Mouse (Mus musculus): ENCODE results near the gene Atp11a. TPM values are rescaled to one million over a fixed set of nuclear protein-coding genes. Genes with fewer than 3 reads are reported as not detected.
A peak's percentile ranks its signal among the peaks of the same experiment; 100 is the strongest.

The Atp11a gene
- polyA plus RNA-seq, 1 experiment from 2014 or later, result 15.3 TPM

GRCm38 (mm10) chr8:12774872-12775298 lies 18.1 kb downstream of the Atp11a start:
- Histone ChIP-seq H3K4me3 (no peak overlapping the region), H3K4me2 (replicated peaks) (no peak overlapping the region), H3K27ac (no peak overlapping the region), H3K9ac (no peak overlapping the region), H3K9me3 (replicated peaks) (no peaks in the 10 kb centered on the region), H3K36me3 (no peaks in the 10 kb centered on the region), H3K27me3 (no peaks in the 10 kb centered on the region), H3K4me1 (peaks cover 2% of the 10 kb centered on the region)
- no peak for ATAC-seq (ENCODE audit: low FRiP score)
- WGBS, result 78% methylated on average over 4 of the region's 4 CpGs

- Histone ChIP-seq H3K4me1 (peaks cover 2% of the 10 kb centered on the region), H3K9me3 (replicated peaks) (no peaks in the 10 kb centered on the region), H3K27me3 (no peaks in the 10 kb centered on the region), H3K9ac (no peak overlapping the region), H3K36me3 (no peaks in the 10 kb centered on the region), H3K27ac (no peak overlapping the region), H3K4me3 (no peak overlapping the region), H3K4me2 (replicated peaks) (no peak overlapping the region)
- 86% methylated on average over 9 of the region's 9 CpGs for WGBS
- ATAC-seq (ENCODE audit: low FRiP score), result no peak
These were observed 18.6 kb downstream of the Atp11a start for GRCm38 (mm10) chr8:12775302-12775975.

- no peak overlapping the region for H3K27ac ChIP-seq
- H3K4me1 ChIP-seq, result peaks cover 2% of the 10 kb centered on the region
- WGBS, result 82% methylated on average over 10 of the region's 10 CpGs
- no peaks in the 10 kb centered on the region for H3K36me3 ChIP-seq
- H3K4me2 ChIP-seq (replicated peaks), result no peak overlapping the region
- no peak overlapping the region for H3K4me3 ChIP-seq
- H3K9ac ChIP-seq, result no peak overlapping the region
- ATAC-seq (ENCODE audit: low FRiP score), result no peak
- H3K27me3 ChIP-seq, result no peaks in the 10 kb centered on the region
- no peaks in the 10 kb centered on the region for H3K9me3 ChIP-seq (replicated peaks)
These were observed 19.4 kb downstream of the Atp11a start for GRCm38 (mm10) chr8:12776166-12776565.

GRCm38 (mm10) chr8:12777171-12777570 lies 20.4 kb downstream of the Atp11a start:
- Histone ChIP-seq H3K4me3 (no peak overlapping the region), H3K27ac (no peak overlapping the region), H3K4me1 (peaks cover 2% of the 10 kb centered on the region; the same call in 1 of the 2 replicates), H3K9me3 (replicated peaks) (no peaks in the 10 kb centered on the region), H3K4me2 (replicated peaks) (no peak overlapping the region), H3K27me3 (no peaks in the 10 kb centered on the region), H3K36me3 (no peaks in the 10 kb centered on the region), H3K9ac (no peak overlapping the region)
- WGBS, result 70% methylated on average over 5 of the region's 5 CpGs
- ATAC-seq (ENCODE audit: low FRiP score), result no peak

GRCm38 (mm10) chr8:12779541-12779940 lies 22.7 kb downstream of the Atp11a start:
- H3K4me3 ChIP-seq, result no peak overlapping the region
- H3K4me2 ChIP-seq (replicated peaks), result no peak overlapping the region
- H3K4me1 ChIP-seq, result no peaks in the 10 kb centered on the region; the same call in 1 of the 2 replicates
- no peaks in the 10 kb centered on the region for H3K27me3 ChIP-seq
- no peak overlapping the region for H3K9ac ChIP-seq
- no peak for ATAC-seq (ENCODE audit: low FRiP score)
- H3K9me3 ChIP-seq (replicated peaks), result no peaks in the 10 kb centered on the region
- H3K27ac ChIP-seq, result no peak overlapping the region
- WGBS, result 87% methylated on average over 4 of the region's 4 CpGs
- H3K36me3 ChIP-seq, result no peaks in the 10 kb centered on the region

- no peak overlapping the region for H3K4me3 ChIP-seq
- 63% methylated on average over 8 of the region's 8 CpGs for WGBS
- no peak overlapping the region for H3K27ac ChIP-seq
- no peak for ATAC-seq (ENCODE audit: low FRiP score)
- no peak overlapping the region for H3K9ac ChIP-seq
- peaks cover 20% of the 10 kb centered on the region for H3K4me1 ChIP-seq
- no peaks in the 10 kb centered on the region for H3K36me3 ChIP-seq
- H3K27me3 ChIP-seq, result no peaks in the 10 kb centered on the region; the same call in 1 of the 2 replicates
- no peaks in the 10 kb centered on the region for H3K9me3 ChIP-seq (replicated peaks)
- H3K4me2 ChIP-seq (replicated peaks), result no peak overlapping the region
These were observed 28.7 kb downstream of the Atp11a start for GRCm38 (mm10) chr8:12785508-12785907.

GRCm38 (mm10) chr8:12786261-12786957 lies 29.6 kb downstream of the Atp11a start:
- ATAC-seq (ENCODE audit: low FRiP score), result no peak
- no peaks in the 10 kb centered on the region for H3K36me3 ChIP-seq
- H3K27me3 ChIP-seq, result no peaks in the 10 kb centered on the region; the same call in 1 of the 2 replicates
- H3K4me2 ChIP-seq (replicated peaks), result no peak overlapping the region
- H3K27ac ChIP-seq, result no peak overlapping the region
- H3K4me3 ChIP-seq, result no peak overlapping the region
- peaks cover 20% of the 10 kb centered on the region for H3K4me1 ChIP-seq
- H3K9me3 ChIP-seq (replicated peaks), result no peaks in the 10 kb centered on the region
- H3K9ac ChIP-seq, result no peak overlapping the region
- 82% methylated on average over 14 of the region's 14 CpGs for WGBS

- H3K9ac ChIP-seq, result no peak overlapping the region
- H3K4me2 ChIP-seq (replicated peaks), result no peak overlapping the region
- peaks cover 20% of the 10 kb centered on the region for H3K4me1 ChIP-seq
- H3K4me3 ChIP-seq, result no peak overlapping the region
- 63% methylated on average over 7 of the region's 12 CpGs for WGBS
- no peaks in the 10 kb centered on the region for H3K36me3 ChIP-seq
- no peak for ATAC-seq (ENCODE audit: low FRiP score)
- no peak overlapping the region for H3K27ac ChIP-seq
- no peaks in the 10 kb centered on the region; the same call in 1 of the 2 replicates for H3K27me3 ChIP-seq
- H3K9me3 ChIP-seq (replicated peaks), result no peaks in the 10 kb centered on the region
These were observed 30.1 kb downstream of the Atp11a start for GRCm38 (mm10) chr8:12786958-12787301.

- H3K9ac ChIP-seq, result no peak overlapping the region
- 0 out of 2 replicates have a peak, but pooled peaks have one; percentile 61 for ATAC-seq (ENCODE audit: low FRiP score)
- H3K27me3 ChIP-seq, result no peaks in the 10 kb centered on the region; the same call in 1 of the 2 replicates
- no peaks in the 10 kb centered on the region for H3K9me3 ChIP-seq (replicated peaks)
- H3K4me3 ChIP-seq, result no peak overlapping the region
- H3K4me2 ChIP-seq (replicated peaks), result no peak overlapping the region
- H3K27ac ChIP-seq, result no peak overlapping the region
- peaks cover 20% of the 10 kb centered on the region for H3K4me1 ChIP-seq
- H3K36me3 ChIP-seq, result no peaks in the 10 kb centered on the region
- WGBS, result 60% methylated on average over 8 of the region's 8 CpGs
These were observed 30.6 kb downstream of the Atp11a start for GRCm38 (mm10) chr8:12787427-12787826.

GRCm38 (mm10) chr8:12788695-12789094 lies 31.9 kb downstream of the Atp11a start:
- Histone ChIP-seq H3K36me3 (no peaks in the 10 kb centered on the region), H3K27ac (no peak overlapping the region), H3K4me1 (peaks cover 20% of the 10 kb centered on the region), H3K4me2 (replicated peaks) (no peak overlapping the region), H3K9ac (no peak overlapping the region), H3K4me3 (no peak overlapping the region), H3K9me3 (replicated peaks) (no peaks in the 10 kb centered on the region), H3K27me3 (no peaks in the 10 kb centered on the region; the same call in 1 of the 2 replicates)
- 83% methylated on average over 9 of the region's 9 CpGs for WGBS
- no peak for ATAC-seq (ENCODE audit: low FRiP score)

- Histone ChIP-seq H3K4me3 (no peak overlapping the region), H3K9me3 (replicated peaks) (no peaks in the 10 kb centered on the region), H3K27me3 (no peaks in the 10 kb centered on the region), H3K27ac (no peak overlapping the region), H3K4me1 (peaks cover 12% of the 10 kb centered on the region), H3K9ac (no peak overlapping the region), H3K36me3 (no peaks in the 10 kb centered on the region), H3K4me2 (replicated peaks) (no peak overlapping the region)
- WGBS, result 87% methylated on average over 5 of the region's 5 CpGs
- no peak for ATAC-seq (ENCODE audit: low FRiP score)
These were observed 38.3 kb downstream of the Atp11a start for GRCm38 (mm10) chr8:12795011-12795671.

GRCm38 (mm10) chr8:12799099-12799498 lies 42.3 kb downstream of the Atp11a start:
- Histone ChIP-seq H3K36me3 (no peaks in the 10 kb centered on the region), H3K4me1 (peaks cover 27% of the 10 kb centered on the region), H3K27me3 (no peaks in the 10 kb centered on the region), H3K9me3 (replicated peaks) (no peaks in the 10 kb centered on the region), H3K9ac (no peak overlapping the region), H3K27ac (no peak overlapping the region), H3K4me2 (replicated peaks) (no peak overlapping the region), H3K4me3 (no peak overlapping the region)
- ATAC-seq (ENCODE audit: low FRiP score), result no peak
- 70% methylated on average over 6 of the region's 6 CpGs for WGBS
